Mouse (Mus musculus) kidney, adult 2 months (tissue): ENCODE data around the gene Ralgps1. TPM values are rescaled to one million over a fixed set of nuclear protein-coding genes. Genes with fewer than 3 reads are reported as not detected.
A peak's percentile ranks its signal among the peaks of the same experiment; 100 is the strongest.

Source experiments
- DNase-seq: peaks from one replicate; pipeline ENCODE4 v3.0.0; 2021
- H3K27ac ChIP-seq: fragments of 200-500 bp; 2 replicates; pipeline ENCODE4 v1.5.1; 2012; ENCODE audit warnings: low read depth, low read length, control low read depth, inconsistent platforms; ENCODE audit not compliant: insufficient read depth
- H3K27me3 ChIP-seq: fragments of 200-500 bp; replicated peaks from 2 replicates; pipeline ENCODE4 v1.6.1; 2012; ENCODE audit warnings: mild to moderate bottlenecking, moderate library complexity, low read length, inconsistent platforms; ENCODE audit not compliant: control insufficient read depth, insufficient read depth
- H3K36me3 ChIP-seq: fragments of 200-500 bp; 2 replicates; pipeline ENCODE4 v1.6.1; 2012; ENCODE audit warnings: mild to moderate bottlenecking, moderate library complexity, low read length, inconsistent platforms; ENCODE audit not compliant: control insufficient read depth, insufficient read depth
- H3K4me1 ChIP-seq: fragments of 200-500 bp; 2 replicates; pipeline ENCODE4 v1.6.1; 2011; ENCODE audit warnings: low read length; ENCODE audit not compliant: control insufficient read depth, insufficient read depth
- H3K4me3 ChIP-seq: fragments of 200-500 bp; 2 replicates; pipeline ENCODE4 v1.5.1; 2011; ENCODE audit warnings: mild to moderate bottlenecking, low read depth, low read length, control low read depth; ENCODE audit not compliant: insufficient read depth
- CTCF ChIP-seq: fragments of 200-500 bp; conservative IDR thresholded peaks from 2 replicates; pipeline ENCODE4 v1.5.1; 2011; ENCODE audit warnings: low read depth, mild to moderate bottlenecking, control low read depth, low read length, moderate library complexity, mixed read lengths; ENCODE audit not compliant: insufficient read depth, insufficient read length
- POLR2A ChIP-seq: fragments of 200-500 bp; IDR thresholded peaks from one replicate; pipeline ENCODE4 v1.6.1; 2011; ENCODE audit warnings: low read depth, low read length, control low read depth
- WGBS: fragments of 180-500 bp; shearing (Covaris S2); methylation state at CpG from one replicate; pipeline ENCODE4 v1.1.7; 2018; 5-methylcytosine and 5-hydroxymethylcytosine counted together
- polyA plus RNA-seq: library from polyadenylated mRNA; depleted of rRNA; stranded (reverse); fragments of >200 nt; gene quantifications from 2 replicates; pipeline ENCODE4 v1.2.3, GENCODE M21; 2012; rRNA removed

Gene Ralgps1
- polyA plus RNA-seq, result 4.9 and 5.6 TPM in 2 replicates

DNA sequence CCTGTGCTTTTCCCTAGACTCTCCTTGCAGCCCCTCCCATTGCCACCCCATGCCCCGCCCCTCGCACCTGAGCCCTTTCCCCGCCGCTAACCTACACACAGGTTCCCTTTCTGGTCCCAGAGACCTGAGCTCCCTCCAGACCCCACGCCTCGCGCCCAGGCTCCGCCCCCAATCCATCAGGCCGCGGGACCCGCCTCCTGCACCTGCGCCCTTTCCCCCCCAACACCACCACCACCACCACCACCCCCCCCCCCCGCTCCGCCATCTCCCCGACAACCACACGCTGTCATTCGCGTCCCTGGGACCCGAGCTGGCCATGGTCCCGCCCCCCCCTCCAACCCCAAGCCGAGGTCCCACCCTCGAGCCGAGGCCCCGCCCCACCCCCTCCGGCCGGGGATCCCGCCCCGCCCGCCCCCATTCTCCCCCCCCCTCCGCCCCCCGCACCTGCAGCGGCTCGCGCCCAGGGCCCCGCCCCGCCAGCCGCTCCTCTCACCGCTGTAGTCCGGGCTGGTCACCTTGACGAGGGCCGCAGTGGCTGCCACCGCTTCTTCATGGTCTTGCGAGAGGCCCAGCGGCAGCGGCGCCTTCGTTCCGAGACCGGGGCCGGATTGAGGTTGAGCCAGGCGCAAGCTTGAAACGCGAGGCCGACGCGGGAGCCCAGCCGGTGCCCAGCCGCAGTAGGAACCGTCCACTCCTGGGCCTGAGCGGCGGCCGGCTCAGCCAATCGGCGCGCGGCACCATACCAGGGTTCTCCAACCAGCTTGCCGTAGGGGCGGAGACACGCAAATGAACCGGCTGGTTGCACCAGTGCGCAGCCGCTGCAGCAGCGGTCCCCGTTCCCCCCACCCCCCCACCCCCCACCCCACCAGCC lies at the start of gene Ralgps1:
Gene Ralgps1, minus strand, starts transcription at position 710 of the 871 bp plus-strand sequence.
- Histone ChIP-seq H3K4me1 (peaks cover 13% of the 10 kb centered on the region), H3K27ac (peak within 1 kb of the TSS; percentile 98), H3K36me3 (no peaks in the 10 kb centered on the region), H3K27me3 (no peaks in the 10 kb centered on the region), H3K4me3 (peak within 1 kb of the TSS; percentile 99)
- peak; percentile 99 for DNase-seq
- TF ChIP-seq POLR2A (no peak), CTCF (no peak)
- under 1% methylated on average over 55 of the region's 74 CpGs for WGBS

GRCm38 (mm10) chr2:33417454-33417853 lies 46.2 kb upstream of the Ralgps1 start:
- no peaks in the 10 kb centered on the region for H3K27me3 ChIP-seq
- TF ChIP-seq CTCF (no peak), POLR2A (no peak)
- WGBS, result 65% methylated on average over 4 of the region's 4 CpGs
- no peaks in the 10 kb centered on the region for H3K36me3 ChIP-seq
- H3K4me3 ChIP-seq, result no peak overlapping the region
- no peaks in the 10 kb centered on the region for H3K4me1 ChIP-seq
- no peak for DNase-seq
- H3K27ac ChIP-seq, result no peak overlapping the region

- DNase-seq, result no peak
Observed at GRCm38 (mm10) chr2:33414019-33414418, 42.7 kb upstream of the Ralgps1 start.

DNA sequence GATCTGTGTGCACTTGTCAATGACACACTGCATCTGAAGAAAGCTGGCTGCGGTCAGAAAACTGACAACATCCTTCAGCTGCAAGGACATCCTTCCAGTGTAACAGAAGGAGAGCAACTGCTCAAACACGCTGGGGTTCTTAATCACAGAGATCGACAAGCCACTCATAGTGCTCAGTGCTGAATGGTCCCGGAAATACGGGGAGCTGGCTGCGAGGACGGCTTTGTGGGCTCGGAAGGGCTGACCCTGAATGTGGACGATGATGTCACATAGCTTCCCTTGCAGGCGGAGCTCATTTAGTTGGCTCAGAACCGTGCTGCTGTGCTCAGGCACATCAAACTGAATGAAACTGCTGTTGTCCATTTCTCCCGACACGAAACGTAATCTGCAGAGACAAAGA lies 40.8 kb upstream of the Ralgps1 start:
- H3K4me3 ChIP-seq, result no peak overlapping the region
- DNase-seq, result no peak
- H3K27me3 ChIP-seq, result no peaks in the 10 kb centered on the region
- WGBS, result 78% methylated on average over 14 of the region's 14 CpGs
- no peak overlapping the region for H3K27ac ChIP-seq
- H3K36me3 ChIP-seq, result no peaks in the 10 kb centered on the region
- TF ChIP-seq CTCF, result no peak
- TF ChIP-seq POLR2A, result no peak
- no peaks in the 10 kb centered on the region for H3K4me1 ChIP-seq

More at GRCm38 (mm10) chr2:33414019-33414418, 42.7 kb upstream of the Ralgps1 start:
- Histone ChIP-seq H3K27ac (no peak overlapping the region), H3K4me3 (no peak overlapping the region), H3K36me3 (no peaks in the 10 kb centered on the region), H3K4me1 (no peaks in the 10 kb centered on the region), H3K27me3 (no peaks in the 10 kb centered on the region)
- WGBS, result 88% methylated on average over 13 of the region's 13 CpGs
- TF ChIP-seq CTCF, result no peak
- TF ChIP-seq POLR2A, result no peak

- no peak overlapping the region for H3K27ac ChIP-seq
- DNase-seq, result no peak
Observed at GRCm38 (mm10) chr2:33403511-33404003, 32.3 kb upstream of the Ralgps1 start.

DNA sequence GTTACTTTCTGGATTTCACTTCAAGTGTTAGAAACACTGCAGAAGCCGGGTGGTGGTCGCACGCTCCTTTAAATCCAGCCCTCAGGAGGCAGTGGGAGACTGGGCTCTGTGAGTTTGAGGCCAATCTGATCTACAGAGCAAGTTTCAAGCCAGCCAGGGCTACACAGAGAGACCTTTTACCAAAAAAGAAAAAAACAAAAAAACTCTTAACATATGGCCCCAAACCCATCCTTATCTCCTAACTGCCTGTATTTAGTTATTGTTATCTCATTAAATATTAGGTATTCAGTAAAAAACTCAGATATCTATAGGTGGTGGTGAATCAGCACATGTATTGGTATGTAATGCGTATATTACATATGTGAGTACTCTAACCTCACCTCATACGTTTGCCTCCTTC lies 31.4 kb upstream of the Ralgps1 start:
- WGBS, result 72% methylated on average over 5 of the region's 5 CpGs
- DNase-seq, result no peak
- H3K4me1 ChIP-seq, result no peaks in the 10 kb centered on the region
- no peaks in the 10 kb centered on the region for H3K27me3 ChIP-seq
- H3K27ac ChIP-seq, result no peak overlapping the region
- TF ChIP-seq POLR2A, result no peak
- no peak overlapping the region for H3K4me3 ChIP-seq
- H3K36me3 ChIP-seq, result no peaks in the 10 kb centered on the region

More at GRCm38 (mm10) chr2:33403511-33404003, 32.3 kb upstream of the Ralgps1 start:
- no peak for TF ChIP-seq POLR2A
- TF ChIP-seq CTCF, result no peak
- Histone ChIP-seq H3K4me1 (no peaks in the 10 kb centered on the region), H3K4me3 (no peak overlapping the region), H3K27me3 (no peaks in the 10 kb centered on the region), H3K36me3 (no peaks in the 10 kb centered on the region)
- WGBS, result 63% methylated on average over 4 of the region's 4 CpGs

GRCm38 (mm10) chr2:33402236-33402635 lies 30.9 kb upstream of the Ralgps1 start:
- WGBS, result 23% methylated on average over 7 of the region's 7 CpGs
- TF ChIP-seq CTCF (peak; percentile 80), POLR2A (no peak)
- Histone ChIP-seq H3K27ac (no peak overlapping the region), H3K4me3 (no peak overlapping the region), H3K27me3 (no peaks in the 10 kb centered on the region), H3K36me3 (no peaks in the 10 kb centered on the region), H3K4me1 (no peaks in the 10 kb centered on the region)
- DNase-seq, result peak; percentile 63
